Mouse (Mus musculus): ENCODE data around the gene Tnip3.

Gene Tnip3

GRCm38 (mm10) chr6:65651376-65651775 lies 126.3 kb downstream of the Tnip3 start:
- DNase-seq, result no peak

DNA sequence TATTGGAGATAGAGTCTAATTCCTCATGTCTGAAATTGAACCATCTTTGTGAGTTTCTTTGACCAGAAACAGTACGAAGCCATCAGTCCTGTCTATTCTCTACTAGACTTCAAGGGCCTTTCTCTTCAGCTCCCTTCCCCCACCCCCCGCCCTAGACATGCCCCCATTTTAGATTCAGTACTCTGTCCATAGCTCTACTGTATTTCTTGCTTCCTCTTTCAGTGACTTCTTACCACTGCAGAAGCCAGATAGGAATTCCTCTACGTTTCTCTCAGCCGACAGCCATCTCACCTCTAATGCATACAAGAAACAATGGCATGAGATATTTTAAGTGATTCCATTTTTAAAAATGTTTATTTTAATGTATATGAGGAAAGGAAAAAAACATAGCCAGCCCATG lies 136.2 kb downstream of the Tnip3 start:
- DNase-seq, result no peak

DNA sequence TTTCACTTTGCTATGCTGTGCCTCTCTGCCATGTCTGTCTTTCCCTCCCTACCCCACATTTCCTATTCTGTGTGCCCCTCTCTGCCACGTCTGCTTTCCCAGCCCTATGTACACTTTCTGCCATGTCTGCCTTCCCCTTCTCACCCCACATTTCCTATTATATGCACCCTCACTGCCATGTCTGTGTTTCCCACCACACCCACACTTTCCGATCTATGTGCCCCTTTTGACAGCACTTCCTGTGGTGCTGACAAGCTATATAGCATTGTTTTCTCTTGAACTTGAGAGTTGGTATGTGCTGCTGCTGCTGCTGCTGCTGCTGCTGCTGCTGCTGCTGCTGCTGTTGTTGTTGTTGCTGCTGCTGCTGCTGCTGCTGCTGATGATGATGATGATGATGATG lies 136.9 kb downstream of the Tnip3 start:
- no peak for DNase-seq

- no peak for DNase-seq
These were observed 138.9 kb downstream of the Tnip3 start for GRCm38 (mm10) chr6:65663990-65664389.

DNA sequence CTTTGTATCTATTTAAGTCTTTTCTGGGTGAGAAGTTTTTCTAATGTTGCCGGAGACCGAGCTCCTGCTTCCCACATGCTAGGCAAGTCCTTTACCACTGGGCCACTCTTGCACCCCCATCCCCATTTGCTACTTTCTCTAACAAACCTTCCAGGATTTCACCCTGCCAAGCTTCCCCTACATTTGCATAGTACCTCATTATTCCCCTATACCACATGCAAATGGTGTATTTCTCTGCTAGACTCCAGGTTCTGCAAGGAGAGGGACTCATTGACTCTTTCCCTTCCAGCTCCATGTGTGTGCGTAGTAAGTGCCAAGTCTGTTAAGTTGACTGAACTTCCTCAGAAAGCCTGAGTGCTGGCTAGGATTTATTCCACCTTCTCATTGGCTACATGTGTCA lies 141.2 kb downstream of the Tnip3 start:
- no peak for DNase-seq

DNA sequence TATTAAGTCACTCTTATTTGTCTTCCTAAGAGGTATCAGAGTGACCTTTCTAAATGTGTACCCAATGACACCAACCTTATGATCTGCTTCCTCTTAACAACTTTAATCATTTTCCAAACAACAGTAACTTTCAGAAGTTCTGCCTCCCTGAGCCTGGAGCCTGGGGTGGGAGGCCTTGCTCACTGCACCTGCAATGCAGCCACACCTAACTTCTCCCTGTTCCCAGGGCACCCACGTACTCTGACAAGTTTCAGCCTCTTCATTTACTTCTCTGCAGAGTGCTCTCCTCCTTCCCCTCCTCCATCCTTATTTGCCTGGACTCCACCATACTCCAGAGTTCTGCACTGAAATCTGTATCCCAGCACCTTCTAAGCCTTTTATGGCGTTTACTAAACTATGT lies 144.9 kb downstream of the Tnip3 start:
- no peak for DNase-seq

DNA sequence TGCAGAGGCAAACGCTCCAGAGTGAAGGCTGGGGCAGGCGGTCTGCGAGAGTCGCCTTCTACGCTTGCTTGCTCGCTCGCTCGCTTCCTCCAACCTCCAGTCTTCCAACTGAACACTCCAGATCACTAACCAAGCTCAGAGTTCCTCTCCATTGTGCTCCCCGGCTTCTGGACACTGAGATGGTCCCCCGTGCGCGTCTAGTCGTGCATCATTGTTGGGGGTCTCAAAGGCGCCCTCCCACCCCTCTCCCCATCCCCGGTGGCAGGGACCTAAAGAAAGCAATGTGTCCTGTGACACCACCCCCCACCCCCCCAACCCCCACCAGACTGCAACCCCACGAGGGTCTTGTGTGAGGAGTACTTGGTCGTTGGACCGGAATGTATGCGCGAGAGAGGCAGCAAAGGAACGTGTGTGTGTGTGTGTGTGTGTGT lies 145.9 kb downstream of the Tnip3 start:
- DNase-seq, result no peak

- peak; percentile 15 for DNase-seq
These were observed 146.3 kb downstream of the Tnip3 start, which contains the start of gene Ndnf for GRCm38 (mm10) chr6:65671451-65671850. Gene Ndnf (plus strand): TSS chr6:65671590.

DNA sequence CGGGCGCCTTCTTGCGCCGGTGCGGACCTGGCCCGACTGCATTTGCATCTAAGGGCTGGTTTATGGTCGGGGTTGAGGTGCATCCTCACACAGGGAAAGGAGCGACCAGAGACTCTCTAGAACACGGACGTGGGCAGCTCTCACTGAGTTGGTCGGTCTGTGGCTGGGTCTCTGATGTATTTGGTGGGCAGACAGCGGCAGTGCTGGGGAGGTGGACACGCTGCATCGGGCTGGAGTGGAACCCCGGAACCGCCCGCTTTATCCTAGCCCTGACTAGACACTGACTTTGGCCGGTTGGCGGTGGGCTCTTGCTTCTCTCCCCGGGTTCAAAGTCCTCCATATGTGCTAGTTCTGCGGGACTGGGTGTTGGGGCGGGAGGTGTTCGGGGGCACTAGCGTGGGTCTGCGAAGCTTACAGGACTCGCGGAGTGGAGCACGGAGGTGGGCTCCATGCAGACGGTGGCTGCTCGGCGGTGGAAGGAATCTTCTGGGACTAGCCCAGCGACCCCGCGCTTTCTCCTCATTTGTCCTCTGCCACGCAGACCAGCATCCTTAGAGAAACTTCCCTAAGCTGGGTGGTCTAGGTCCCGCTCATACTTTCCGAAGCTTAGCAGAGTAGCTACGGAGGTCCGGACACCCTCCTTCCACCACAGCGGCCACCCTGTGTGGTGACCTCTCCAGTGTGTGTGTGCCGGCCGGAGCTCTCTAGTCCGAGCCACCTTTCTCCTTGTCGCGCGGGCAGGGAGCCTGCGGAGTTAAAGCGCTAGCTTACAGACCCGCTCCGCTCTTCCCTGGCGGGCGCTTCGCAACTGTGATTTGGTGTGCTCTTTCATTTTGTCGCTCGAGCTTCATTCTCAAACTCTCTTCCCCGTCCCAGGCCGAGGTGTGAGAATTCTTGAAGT lies 147.3 kb downstream of the Tnip3 start:
- DNase-seq, result no peak

All from cerebellum, adult 8-10 months (tissue).